ENCODE assay signal across 26 mouse cellular contexts in the genomic region with DNA sequence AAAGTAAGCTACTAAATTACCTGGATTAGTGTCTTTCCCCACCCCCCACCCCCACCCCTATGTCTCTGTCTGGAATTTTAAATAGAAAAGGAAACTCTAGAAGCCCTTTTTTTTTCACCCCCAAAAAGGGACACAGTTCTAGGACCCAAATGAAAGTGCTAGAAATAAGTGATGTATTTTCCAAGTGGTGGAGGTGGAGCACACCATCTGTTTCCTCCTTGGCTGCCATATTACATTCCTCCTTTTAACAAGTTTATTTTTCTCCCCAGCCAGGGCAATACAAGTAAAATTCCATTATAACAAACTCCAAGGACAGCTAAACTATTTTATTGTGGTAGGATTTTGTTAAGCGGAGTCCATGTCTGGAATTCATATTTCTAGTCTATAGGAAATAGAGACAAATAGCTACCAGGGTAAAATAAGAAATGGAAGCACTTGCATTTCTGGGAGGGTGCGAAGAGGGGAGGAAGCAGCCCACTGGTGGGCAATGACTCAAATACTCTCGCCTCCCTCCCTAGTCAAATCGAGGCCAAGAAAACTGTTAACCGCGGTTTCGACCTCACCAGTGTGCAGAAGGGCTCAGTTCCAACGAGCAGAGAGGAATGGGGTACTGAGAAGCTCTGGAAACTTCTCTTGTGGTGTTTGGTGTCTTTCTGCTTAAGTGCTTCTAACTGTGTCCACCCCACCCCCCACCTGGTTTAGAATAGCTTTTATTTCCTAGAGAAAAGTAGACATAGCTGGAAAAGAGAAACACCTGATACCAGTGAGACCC. TPM values are rescaled to one million over a fixed set of nuclear protein-coding genes. Genes with fewer than 3 reads are reported as not detected.
DNase-seq lines count a peak whose midpoint lies in the region; ATAC-seq lines count a peak whose summit lies in the region.
"Had no signal": no experiment of that assay in that cellular context is flagged by ENCODE, and none has a peak within 500 bp of the region (broad histone marks: within the 10 kb centered on the region; RNA-seq: fewer than 3 reads in every experiment).

No protein-coding gene starts in this region.

- no peaks in the 10 kb centered on the region for H3K27me3 ChIP-seq in limb, embryonic 13.5 days
- H3K27me3 ChIP-seq: forebrain, embryonic 15.5 days; heart, embryonic 15.5 days; hindbrain, embryonic 13.5 days; kidney, embryonic 15.5 days; neural tube, embryonic 15.5 days had no signal

- peak overlapping the region; percentile 78 for H3K27ac ChIP-seq in limb, embryonic 13.5 days
- H3K27ac ChIP-seq: forebrain, embryonic 15.5 days; heart, embryonic 15.5 days; hindbrain, embryonic 13.5 days; kidney, embryonic 15.5 days; neural tube, embryonic 15.5 days had no signal

- ATAC-seq in limb, embryonic 13.5 days (ENCODE audit: low FRiP score, low read depth) = peak; percentile 72
- ATAC-seq: CD4-positive, CD25-positive, alpha-beta regulatory T cell, adult 4 months; forebrain, embryonic 15.5 days; liver, postnatal 0 days; lung, postnatal 0 days had no signal

- peaks cover 24% of the 10 kb centered on the region for H3K4me1 ChIP-seq in limb, embryonic 13.5 days
- H3K4me1 ChIP-seq: forebrain, embryonic 15.5 days; heart, embryonic 15.5 days; hindbrain, embryonic 13.5 days; kidney, embryonic 15.5 days; neural tube, embryonic 15.5 days had no signal

- peaks cover 24% of the 10 kb centered on the region for H3K36me3 ChIP-seq in limb, embryonic 13.5 days

- peak; percentile 38 to 64 for DNase-seq in frontal cortex, adult 2 months (ENCODE audit: extremely low spot score in 1 of 2, low spot score in 1 of 2)
- DNase-seq in frontal cortex, postnatal 14 days (ENCODE audit: low spot score in 2 of 2) = no peak
- DNase-seq in right cerebral cortex, adult 18-20 months = peak; percentile 58
- DNase-seq in right cerebral cortex, postnatal 25 days = no peak
- DNase-seq in spleen, adult 12 weeks (ENCODE audit: low spot score) = no peak
- no peak for DNase-seq in cerebellum, postnatal 10 days
- DNase-seq: adrenal gland, adult 8-10 months; cerebellum, adult 2 months; heart, postnatal 36 days; kidney, adult 11 months; kidney, postnatal 36 days; layer of hippocampus, adult 9-11 months; liver, postnatal 0 days had no signal

- H3K9me3 ChIP-seq in limb, embryonic 13.5 days = no peaks in the 10 kb centered on the region
- H3K9me3 ChIP-seq: forebrain, embryonic 15.5 days; heart, embryonic 15.5 days; hindbrain, embryonic 13.5 days; kidney, embryonic 15.5 days; neural tube, embryonic 15.5 days had no signal

- 52% methylated on average over 8 of the region's 8 CpGs for WGBS in limb, embryonic 13.5 days

- H3K9ac ChIP-seq in limb, embryonic 13.5 days = no peak overlapping the region
- H3K9ac ChIP-seq: forebrain, embryonic 15.5 days; heart, embryonic 15.5 days; hindbrain, embryonic 13.5 days; kidney, embryonic 15.5 days; liver, postnatal 0 days; neural tube, embryonic 15.5 days had no signal

- H3K4me3 ChIP-seq in limb, embryonic 13.5 days = no peak overlapping the region
- H3K4me3 ChIP-seq: forebrain, embryonic 15.5 days; heart, embryonic 15.5 days; hindbrain, embryonic 13.5 days; kidney, embryonic 15.5 days; neural tube, embryonic 15.5 days had no signal

- no peak overlapping the region for H3K4me2 ChIP-seq in limb, embryonic 13.5 days (replicated peaks)
- H3K4me2 ChIP-seq: forebrain, embryonic 15.5 days; heart, embryonic 15.5 days; hindbrain, embryonic 13.5 days; kidney, embryonic 15.5 days; midbrain, embryonic 11.5 days; neural tube, embryonic 15.5 days had no signal

RNA-seq across cellular contexts. Expression of gene Dhx38, which starts 22.7 kb away (rescaled TPM):
- 20.1 and 20.4 TPM in 2 replicates for polyA plus RNA-seq in frontal cortex, adult 2 months (2012; rRNA removed)
- polyA plus RNA-seq in limb, embryonic 13.5 days (2015; fragmentation: Nextera tagmentation; extraction: Ambion mirVana) = 27.6 and 29.2 TPM in 2 replicates

RNA-seq across cellular contexts. Expression of gene Txnl4b, which starts 22.8 kb away (rescaled TPM):
- 12.5 and 15.4 TPM in 2 replicates for polyA plus RNA-seq in frontal cortex, adult 2 months (2012; rRNA removed)
- polyA plus RNA-seq in limb, embryonic 13.5 days (2015; fragmentation: Nextera tagmentation; extraction: Ambion mirVana) = 25.2 and 25.4 TPM in 2 replicates

RNA-seq across cellular contexts. Expression of gene Hp, which starts 36.0 kb away (rescaled TPM):
- polyA plus RNA-seq in frontal cortex, adult 2 months (2012; rRNA removed) = 0.15 and 0.30 TPM in 2 replicates
- 1.7 and 2.1 TPM in 2 replicates for polyA plus RNA-seq in limb, embryonic 13.5 days (2015; fragmentation: Nextera tagmentation; extraction: Ambion mirVana)
- polyA plus RNA-seq: CD4-positive, CD25-positive, alpha-beta regulatory T cell, adult 4 months had no signal

RNA-seq across cellular contexts. Expression of gene Pmfbp1, which starts 49.1 kb away (rescaled TPM):
- 0.11 and 0.26 TPM in 2 replicates for polyA plus RNA-seq in frontal cortex, adult 2 months (2012; rRNA removed)
- polyA plus RNA-seq in limb, embryonic 13.5 days (2015; fragmentation: Nextera tagmentation; extraction: Ambion mirVana) = 0.23 and 0.29 TPM in 2 replicates
- polyA plus RNA-seq: CD4-positive, CD25-positive, alpha-beta regulatory T cell, adult 4 months; liver, adult 2 months; liver, postnatal 0 days; lung, postnatal 0 days; small intestine, adult 2 months; stomach, postnatal 0 days; thymus, postnatal 0 days had no signal

Comparison
In these comparisons a context has a peak if more than half of its experiments do, and no peak if none do; other contexts are left out.
1. DNase-seq: peak in frontal cortex, adult 2 months (2 of 2) and right cerebral cortex, adult 18-20 months (single experiment); none in frontal cortex, postnatal 14 days (0 of 2), right cerebral cortex, postnatal 25 days (single experiment), spleen, adult 12 weeks (single experiment) and cerebellum, postnatal 10 days (0 of 2).